Mouse (Mus musculus): ENCODE data around the gene Adig.

DNA sequence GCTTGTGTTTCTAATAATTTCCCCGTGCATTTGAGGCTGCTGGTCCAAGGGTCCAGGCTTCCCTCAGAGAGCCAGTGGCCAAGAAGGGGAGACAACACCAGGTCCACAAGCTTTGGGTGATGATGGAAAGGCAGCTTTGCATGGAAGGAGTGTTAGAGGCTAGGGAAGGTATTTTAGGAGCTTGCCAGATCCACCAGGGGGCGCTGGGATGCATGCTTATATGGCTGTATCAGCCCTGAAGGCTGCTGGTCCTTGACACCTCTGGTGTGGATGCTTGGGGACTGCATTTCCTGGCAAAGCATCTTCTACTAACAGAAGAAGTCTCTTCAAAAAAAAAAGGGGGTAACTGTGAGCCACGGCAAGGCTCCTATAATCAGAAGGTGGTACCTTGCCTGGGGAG, 47.7 kb downstream of the Adig start:
- TF ChIP-seq CTCF (IDR thresholded peaks at IDR 0.05; ENCODE audit: low read depth) (peak; percentile 89), EP300 (IDR thresholded peaks at IDR 0.05; ENCODE audit: low read depth) (no peak)

All from liver, postnatal 0 days (tissue).